Mouse (Mus musculus) thymus, postnatal 0 days (tissue): Measurements from ENCODE around the gene Exosc8. TPM values are rescaled to one million over a fixed set of nuclear protein-coding genes. Genes with fewer than 3 reads are reported as not detected.
"Not testable (repeated sequence)": the region's sequence is repeated elsewhere in the genome, so short reads cannot be mapped to it uniquely, and the experiment has no call there.

Experiments
- DNase-seq: peaks from one replicate; pipeline ENCODE4 v3.0.0-alpha.2; 2015; ENCODE audit warnings: low spot score
- polyA plus RNA-seq: library from polyadenylated mRNA; unstranded; fragments of >200 nt; fragmentation: Nextera tagmentation; extraction: Ambion mirVana; gene quantifications from 2 replicates; pipeline ENCODE4 v1.2.1, GENCODE M21; 2015

Gene Exosc8
- polyA plus RNA-seq, 1 experiment from 2014 or later, result 139 TPM

GRCm38 (mm10) chr3:54736101-54736927, 1.1 kb upstream of the Exosc8 start:
- peak; percentile 23 for DNase-seq

GRCm38 (mm10) chr3:54734411-54735246, 564 bp downstream of the Exosc8 start:
- peak; percentile 91 for DNase-seq

- no peak for DNase-seq
Observed at GRCm38 (mm10) chr3:54732371-54732770, 2.8 kb downstream of the Exosc8 start.

GRCm38 (mm10) chr3:54731626-54732150, 3.5 kb downstream of the Exosc8 start:
- no peak for DNase-seq

GRCm38 (mm10) chr3:54728100-54728499, 7.1 kb downstream of the Exosc8 start:
- no peak for DNase-seq

GRCm38 (mm10) chr3:54727588-54727987, 7.6 kb downstream of the Exosc8 start:
- DNase-seq, result no peak

GRCm38 (mm10) chr3:54725344-54725743, 9.8 kb downstream of the Exosc8 start:
- no peak for DNase-seq

GRCm38 (mm10) chr3:54723741-54724500, 11.3 kb downstream of the Exosc8 start:
- DNase-seq, result peak; percentile 59

- DNase-seq, result no peak
Observed at GRCm38 (mm10) chr3:54718947-54719346, 16.2 kb downstream of the Exosc8 start.

- no peak for DNase-seq
Observed at GRCm38 (mm10) chr3:54717348-54717747, 17.8 kb downstream of the Exosc8 start.

- DNase-seq, result no peak
Observed at GRCm38 (mm10) chr3:54715461-54715860, 19.7 kb downstream of the Exosc8 start.

GRCm38 (mm10) chr3:54714253-54714652, 20.9 kb downstream of the Exosc8 start, which contains the start of gene Gm21958:
Gene Gm21958 (minus strand): TSS chr3:54714353.
- DNase-seq, result no peak

- no peak for DNase-seq
Observed at GRCm38 (mm10) chr3:54708972-54709371, 26.2 kb downstream of the Exosc8 start.

GRCm38 (mm10) chr3:54704106-54704505, 31.1 kb downstream of the Exosc8 start:
- DNase-seq, result not testable (repeated sequence)

- DNase-seq, result no peak
Observed at GRCm38 (mm10) chr3:54699759-54700301, 35.4 kb downstream of the Exosc8 start.

- DNase-seq, result no peak
Observed at GRCm38 (mm10) chr3:54693056-54693415, 42.2 kb downstream of the Exosc8 start.

GRCm38 (mm10) chr3:54692202-54693055, 42.8 kb downstream of the Exosc8 start, which contains the start of gene Supt20:
Gene Supt20 (plus strand): TSS chr3:54692807.
- peak; percentile 96 for DNase-seq

- peak; percentile 30 for DNase-seq
Observed at GRCm38 (mm10) chr3:54689091-54689490, 46.1 kb downstream of the Exosc8 start.

- no peak for DNase-seq
Observed at GRCm38 (mm10) chr3:54687245-54687644, 47.9 kb downstream of the Exosc8 start.

GRCm38 (mm10) chr3:54685202-54685601, 50.0 kb downstream of the Exosc8 start:
- DNase-seq, result no peak
